Mouse (Mus musculus) intestine, postnatal 0 days (tissue): ENCODE data around the gene Gm17655. TPM values are rescaled to one million over a fixed set of nuclear protein-coding genes. Genes with fewer than 3 reads are reported as not detected.
"Not testable (repeated sequence)": the region's sequence is repeated elsewhere in the genome, so short reads cannot be mapped to it uniquely, and the experiment has no call there.

Experiments used
- ATAC-seq: fragments of 200-750 bp; cut with Nextera tagmentation; 2 replicates; pipeline ENCODE4 v1.8.0; 2017; ENCODE audit warnings: mild to moderate bottlenecking, moderate TSS enrichment, moderate library complexity
- H3K27ac ChIP-seq: fragments of 300-500 bp; sonication (generic); 2 replicates; pipeline ENCODE4 v1.5.1; 2014; ENCODE audit warnings: mild to moderate bottlenecking, low read depth, low read length, moderate library complexity
- H3K27me3 ChIP-seq: fragments of 300-500 bp; sonication (generic); replicated peaks from 2 replicates; pipeline ENCODE4 v1.6.1; 2014; ENCODE audit warnings: low read length, mixed read lengths; ENCODE audit not compliant: control insufficient read depth, insufficient read depth
- H3K36me3 ChIP-seq: fragments of 300-500 bp; sonication (generic); 2 replicates; pipeline ENCODE4 v1.6.1; 2014; ENCODE audit warnings: mild to moderate bottlenecking, moderate library complexity; ENCODE audit not compliant: control insufficient read depth, insufficient read depth
- H3K4me1 ChIP-seq: fragments of 300-500 bp; sonication (generic); replicated peaks from 2 replicates; pipeline ENCODE4 v1.6.1; 2014; ENCODE audit warnings: antibody characterized with exemption, low read length, mixed read lengths; ENCODE audit not compliant: control insufficient read depth, insufficient read depth
- H3K4me2 ChIP-seq: fragments of 300-500 bp; sonication (generic); replicated peaks from 2 replicates; pipeline ENCODE4 v1.6.1; 2014; ENCODE audit warnings: low read depth, mild to moderate bottlenecking, moderate library complexity
- H3K4me3 ChIP-seq: fragments of 300-500 bp; sonication (generic); 2 replicates; pipeline ENCODE4 v1.5.1; 2014; ENCODE audit warnings: low read depth, low read length
- H3K9ac ChIP-seq: fragments of 300-500 bp; sonication (generic); 2 replicates; pipeline ENCODE4 v1.6.1; 2014; ENCODE audit warnings: mild to moderate bottlenecking, low read depth, low read length
- H3K9me3 ChIP-seq: fragments of 300-500 bp; sonication (generic); 2 replicates; pipeline ENCODE4 v1.6.1; 2016; ENCODE audit warnings: mixed run types; ENCODE audit not compliant: control insufficient read depth
- CTCF ChIP-seq: sonication (generic); IDR thresholded peaks from 2 replicates; pipeline ENCODE4 v1.5.1; 2016; ENCODE audit warnings: low read depth, mild to moderate bottlenecking, control low read depth, antibody characterized with exemption, moderate library complexity
- WGBS: fragments of 180-500 bp; shearing (Covaris S2); extraction: QIAGEN DNeasy Blood & Tissue Kit; methylation state at CpG from one replicate; pipeline ENCODE4 v1.1.7; 2014; 5-methylcytosine and 5-hydroxymethylcytosine counted together
- polyA plus RNA-seq: library from polyadenylated mRNA; unstranded; fragments of >200 nt; fragmentation: Nextera tagmentation; extraction: Ambion mirVana; gene quantifications from 2 replicates; pipeline ENCODE4 v1.2.1, GENCODE M21; 2015

Gene Gm17655
- polyA plus RNA-seq, 1 experiment from 2014 or later, result 1.6 TPM

- no peaks in the 10 kb centered on the region for H3K27me3 ChIP-seq
- no peaks in the 10 kb centered on the region for H3K36me3 ChIP-seq
- H3K9me3 ChIP-seq, result no peaks in the 10 kb centered on the region
- no peaks in the 10 kb centered on the region for H3K4me1 ChIP-seq
- no peak overlapping the region for H3K4me2 ChIP-seq
- no peak overlapping the region for H3K4me3 ChIP-seq
- no peak for TF ChIP-seq CTCF
- 35% methylated on average over 2 of the region's 2 CpGs for WGBS
- no peak overlapping the region for H3K27ac ChIP-seq
- peak; percentile 83 for ATAC-seq
- no peak overlapping the region for H3K9ac ChIP-seq
Observed at GRCm38 (mm10) chr5:110091546-110091945, 19.2 kb upstream of the Gm17655 start.

- H3K4me2 ChIP-seq, result no peak overlapping the region
- H3K27ac ChIP-seq, result no peak overlapping the region
- no peak overlapping the region for H3K9ac ChIP-seq
- H3K27me3 ChIP-seq, result no peaks in the 10 kb centered on the region
- 50% methylated on average over 14 of the region's 14 CpGs for WGBS
- ATAC-seq, result no peak
- H3K36me3 ChIP-seq, result no peaks in the 10 kb centered on the region
- TF ChIP-seq CTCF, result no peak
- no peaks in the 10 kb centered on the region for H3K4me1 ChIP-seq
- H3K9me3 ChIP-seq, result no peaks in the 10 kb centered on the region
- H3K4me3 ChIP-seq, result no peak overlapping the region
Observed at GRCm38 (mm10) chr5:110086161-110086866, 14.0 kb upstream of the Gm17655 start.

- H3K4me2 ChIP-seq, result no peak overlapping the region
- TF ChIP-seq CTCF, result no peak
- no peaks in the 10 kb centered on the region for H3K27me3 ChIP-seq
- peaks cover 17% of the 10 kb centered on the region for H3K9me3 ChIP-seq
- H3K27ac ChIP-seq, result no peak overlapping the region
- no peak overlapping the region for H3K4me3 ChIP-seq
- ATAC-seq, result no peak
- H3K9ac ChIP-seq, result no peak overlapping the region
- 84% methylated on average over 4 of the region's 4 CpGs for WGBS
- H3K36me3 ChIP-seq, result no peaks in the 10 kb centered on the region
- H3K4me1 ChIP-seq, result no peaks in the 10 kb centered on the region
Observed at GRCm38 (mm10) chr5:110082961-110083360, 10.6 kb upstream of the Gm17655 start.

GRCm38 (mm10) chr5:110057637-110058408 lies 14.5 kb downstream of the Gm17655 start:
- 0 out of 2 replicates have a peak, but pooled peaks cover 2% of the 10 kb centered on the region for H3K9me3 ChIP-seq
- 1% methylated on average over 19 of the region's 19 CpGs for WGBS
- peak; percentile 99 for ATAC-seq
- H3K27me3 ChIP-seq, result no peaks in the 10 kb centered on the region
- H3K4me1 ChIP-seq, result no peaks in the 10 kb centered on the region
- no peaks in the 10 kb centered on the region for H3K36me3 ChIP-seq
- H3K27ac ChIP-seq, result no peak overlapping the region
- peak overlapping the region; percentile 71 for H3K4me2 ChIP-seq
- peak overlapping the region; percentile 60 for H3K4me3 ChIP-seq
- H3K9ac ChIP-seq, result peak overlapping the region; percentile 55
- no peak for TF ChIP-seq CTCF

- not testable (repeated sequence) for H3K4me1 ChIP-seq, H3K36me3 ChIP-seq, H3K27ac ChIP-seq, H3K9ac ChIP-seq, ATAC-seq, H3K9me3 ChIP-seq, H3K27me3 ChIP-seq, H3K4me3 ChIP-seq
- 41% methylated on average over 8 of the region's 8 CpGs for WGBS
- TF ChIP-seq CTCF, result peak; percentile 81
- H3K4me2 ChIP-seq, result peak overlapping the region; percentile 37
Observed at GRCm38 (mm10) chr5:110023694-110024427, 48.5 kb downstream of the Gm17655 start.

GRCm38 (mm10) chr5:110023273-110023672 lies 49.0 kb downstream of the Gm17655 start:
- H3K36me3 ChIP-seq, result no peaks in the 10 kb centered on the region
- TF ChIP-seq CTCF, result no peak
- H3K9ac ChIP-seq, result no peak overlapping the region
- no peaks in the 10 kb centered on the region for H3K9me3 ChIP-seq
- ATAC-seq, result no peak
- 57% methylated on average over 9 of the region's 9 CpGs for whole genome bisulfite sequencing
- no peaks in the 10 kb centered on the region for H3K27me3 ChIP-seq
- peak overlapping the region; percentile 37 for H3K4me2 ChIP-seq
- H3K27ac ChIP-seq, result no peak overlapping the region
- no peaks in the 10 kb centered on the region for H3K4me1 ChIP-seq
- no peak overlapping the region for H3K4me3 ChIP-seq
